Mouse (Mus musculus) adrenal gland, postnatal 36 days (tissue): ENCODE results near the gene Frmpd4. TPM values are rescaled to one million over a fixed set of nuclear protein-coding genes. Genes with fewer than 3 reads are reported as not detected.

ENCODE experiments used
- DNase-seq, 2 experiments: peaks; one replicate each; pipeline ENCODE4 v3.0.0; 2021; ENCODE audit warnings: mixed read lengths in 1 of 2
- long read RNA-seq, 2 experiments: library from polyadenylated mRNA; stranded (forward); transcript quantifications; one replicate each; pipeline ENCODE4 v2.0.0; 2021; ENCODE audit warnings: borderline sequencing depth in 2 of 2
- total RNA-seq, 2 experiments: library from RNA; stranded (reverse); gene quantifications; 2 replicates each; pipeline ENCODE4 v1.2.3; 2021

Frmpd4 gene
- total RNA-seq: 1 to 10 TPM; 3.5 to 4.6 TPM
- long read RNA-seq, experiment 1: 0 reads
- long read RNA-seq, experiment 2, partial matches to known transcripts: 0 of 1 reads
- long read RNA-seq, experiment 2, other reads (novel, unspliced or antisense): 1 of 1 reads

DNA sequence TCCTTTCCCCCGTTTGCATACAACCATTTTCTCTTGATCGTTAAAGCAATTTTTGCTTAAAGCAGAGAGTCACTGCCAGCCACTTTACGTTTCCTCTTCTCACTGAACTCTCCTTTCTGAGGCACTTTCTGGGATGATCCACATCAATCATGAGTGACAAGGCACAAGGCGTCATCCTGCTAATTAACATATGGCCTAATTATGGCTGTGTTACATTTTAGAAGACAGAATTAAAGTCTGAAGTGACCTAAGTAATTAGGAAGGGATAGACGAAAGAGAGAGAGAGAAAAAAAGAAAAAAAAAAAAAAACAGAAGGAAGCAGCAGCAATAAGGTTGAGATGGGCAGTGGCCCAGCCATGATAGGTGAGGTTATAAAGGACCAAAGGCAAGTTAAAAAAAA is at the start of gene Frmpd4:
TSS of gene Frmpd4 (minus strand) at position 101 of the 400 bp plus-strand sequence.
- DNase-seq: no peak

DNA sequence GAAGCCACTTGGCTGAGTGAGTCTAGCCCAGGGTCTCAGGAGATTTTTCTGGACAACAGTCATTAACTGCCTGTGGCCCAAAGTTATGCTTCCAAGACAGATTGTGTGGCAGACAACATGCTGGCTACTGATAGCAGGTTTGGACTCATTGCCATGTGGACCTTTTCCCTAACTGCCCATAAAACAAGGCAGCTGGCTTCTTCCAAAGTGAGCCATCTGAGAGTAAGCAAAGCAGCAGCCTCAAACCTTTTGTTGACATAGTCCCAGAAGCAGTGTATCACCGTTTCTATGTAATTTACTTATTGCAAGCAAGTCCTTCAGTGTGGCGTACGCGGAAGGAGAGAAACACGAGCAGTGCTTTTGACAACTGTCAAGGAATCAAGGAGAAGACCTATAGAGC is 18.2 kb upstream of the Frmpd4 start:
- no peak for DNase-seq

DNA sequence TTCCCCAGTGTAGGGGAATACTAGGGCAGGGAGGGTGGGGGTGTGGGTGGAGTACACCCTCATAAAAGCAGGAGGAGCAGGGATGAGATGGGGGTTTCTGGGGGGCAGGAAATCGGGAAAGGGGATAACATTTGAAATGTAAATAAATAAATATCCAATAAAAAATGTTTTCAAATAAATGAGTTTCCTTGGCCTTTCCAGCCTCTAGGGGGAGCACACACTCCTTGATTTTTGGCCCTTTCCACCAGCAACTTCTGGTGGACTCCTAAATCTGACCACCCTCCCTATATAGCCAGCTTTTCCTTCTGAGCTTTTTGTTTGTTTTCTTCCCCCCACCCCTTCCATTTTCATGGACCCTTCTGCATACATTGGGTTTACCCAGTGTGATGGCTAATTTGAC is 7.3 kb upstream of the Frmpd4 start:
- peak in 1 of 2 experiments; percentile 3 for DNase-seq

DNA sequence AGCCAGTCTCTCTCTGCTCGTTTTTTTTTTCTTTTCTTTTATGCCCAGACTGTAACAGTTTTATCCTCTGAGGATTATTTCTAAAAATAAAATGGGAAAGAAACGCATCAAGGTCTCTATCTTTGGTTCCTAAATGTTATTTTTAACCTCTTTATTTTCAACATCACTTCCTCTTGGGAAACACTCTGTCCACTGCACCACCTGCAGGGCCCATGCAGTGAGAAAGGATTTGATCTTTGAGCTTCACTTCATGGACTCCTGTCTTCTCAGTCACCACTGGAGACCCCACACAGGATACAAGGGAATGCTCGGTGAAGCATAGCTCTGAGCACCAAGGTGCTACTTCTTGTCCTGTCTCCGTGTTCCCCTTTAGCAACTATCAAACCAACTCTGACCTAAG is 5.2 kb downstream of the Frmpd4 start:
- DNase-seq: no peak

DNA sequence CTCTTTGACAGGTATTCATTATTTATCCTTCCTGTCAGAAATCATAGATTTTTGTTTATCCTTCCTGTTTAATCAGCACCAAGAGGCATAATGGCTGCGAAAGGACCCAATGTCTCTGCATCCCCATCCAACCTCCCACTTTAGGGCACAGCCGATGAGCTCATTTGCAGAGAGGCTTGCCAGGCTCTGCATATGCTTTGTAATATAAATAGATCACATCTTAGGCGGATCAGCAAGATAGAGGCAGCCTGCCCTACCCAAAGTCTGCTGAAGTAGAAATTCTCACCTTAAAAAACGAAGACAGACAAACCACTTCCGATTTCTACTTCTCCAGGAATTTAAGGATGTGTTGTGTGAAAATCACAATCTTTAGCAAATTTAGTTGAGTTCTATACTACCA is 7.8 kb downstream of the Frmpd4 start:
- no peak for DNase-seq

DNA sequence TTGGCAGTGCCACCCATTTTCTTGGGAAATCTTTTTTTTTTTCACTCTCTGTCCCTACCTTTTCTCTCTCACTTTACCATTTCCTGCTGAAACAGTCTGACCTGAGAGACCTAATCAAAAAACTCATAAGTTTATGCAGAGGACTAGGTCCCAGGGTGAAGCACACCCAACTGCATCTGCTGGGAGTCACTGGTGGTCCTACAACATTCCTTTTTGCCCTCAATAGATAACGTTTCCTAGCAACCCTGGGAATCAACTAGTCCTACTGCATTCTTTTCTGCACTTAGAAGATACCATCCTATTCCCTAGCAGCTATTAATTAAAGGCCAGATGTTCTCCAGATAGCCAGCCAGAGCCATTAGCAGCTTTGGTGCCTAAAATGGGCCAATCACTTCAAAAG is 71.8 kb downstream of the Frmpd4 start:
- DNase-seq: no peak

DNA sequence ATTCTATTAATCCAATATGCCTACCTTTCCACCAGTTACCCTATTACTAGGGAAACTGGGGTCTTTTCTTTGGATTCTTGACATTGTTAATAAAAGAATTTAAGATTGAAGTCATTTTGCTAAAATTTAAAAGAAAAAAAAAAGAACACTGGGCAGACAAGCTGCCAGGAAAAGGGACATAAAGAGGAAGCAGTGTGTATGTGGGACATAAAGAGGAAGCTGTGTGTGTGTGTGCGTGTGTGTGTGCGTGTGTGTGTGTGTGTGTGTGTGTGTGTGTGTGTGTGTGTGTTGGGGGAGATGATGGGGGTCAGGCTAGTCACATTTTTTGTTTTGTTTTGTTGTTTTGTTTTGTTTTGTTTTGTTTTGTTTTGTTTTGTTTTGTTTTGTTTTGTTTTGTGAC is 121.8 kb downstream of the Frmpd4 start:
- no peak for DNase-seq

DNA sequence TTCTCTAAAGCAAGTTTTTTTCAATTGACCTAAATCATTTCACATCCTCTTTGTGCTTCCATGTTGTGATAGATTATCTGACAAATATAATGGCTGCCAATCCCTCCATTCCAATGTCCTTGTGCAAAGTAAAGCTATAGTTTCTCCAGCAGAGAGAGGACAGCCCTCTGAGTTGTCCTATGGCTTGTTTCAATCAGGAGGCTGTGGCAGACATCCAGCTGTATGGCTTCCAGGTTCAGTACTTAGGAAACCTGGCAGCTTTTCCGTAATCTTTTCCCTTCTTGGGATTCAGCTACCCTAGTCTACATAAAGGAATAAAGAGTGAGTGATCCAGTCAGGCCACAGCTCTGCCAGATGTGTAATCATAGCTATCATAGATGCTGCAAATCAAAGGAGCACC is 145.8 kb downstream of the Frmpd4 start:
- DNase-seq: no peak

DNA sequence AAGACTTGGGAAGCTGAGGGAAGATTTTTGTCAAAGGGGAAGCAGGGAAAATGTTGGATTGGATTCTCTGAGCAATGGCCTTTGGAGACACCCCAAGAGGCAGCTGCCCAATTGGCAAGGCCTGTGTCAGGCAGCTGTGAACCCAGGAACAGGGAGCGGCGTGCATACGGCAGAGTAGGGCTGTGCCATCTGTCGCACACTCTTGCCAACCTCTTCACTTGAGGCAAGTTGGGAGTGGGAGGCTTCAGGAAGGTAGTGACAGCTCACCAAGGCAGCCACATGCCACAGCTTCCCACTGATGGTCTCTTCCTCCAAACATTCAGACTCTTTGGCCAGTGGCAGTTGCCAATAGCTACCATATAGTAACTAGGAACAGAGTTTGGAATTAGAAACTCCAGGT is 147.2 kb downstream of the Frmpd4 start:
- peak in 1 of 2 experiments; percentile 3 for DNase-seq

DNA sequence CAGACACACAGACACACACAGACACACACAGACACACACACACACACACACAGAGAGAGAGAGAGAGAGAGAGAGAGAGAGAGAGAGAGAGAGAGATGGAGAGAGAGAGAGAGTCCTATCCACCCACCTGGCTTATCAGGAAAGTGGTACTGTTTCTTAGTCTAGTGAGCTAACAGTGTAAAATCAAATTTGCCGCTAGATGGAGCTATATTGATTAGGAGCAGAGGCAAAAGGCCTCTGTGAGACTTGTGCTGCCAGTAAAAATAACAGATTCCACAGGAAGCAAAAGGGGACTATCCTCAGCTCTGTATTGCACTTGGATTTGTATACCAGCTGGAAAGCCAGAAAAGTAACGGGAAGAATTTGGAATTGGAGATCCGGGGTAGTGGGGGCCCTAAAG is 161.6 kb downstream of the Frmpd4 start:
- DNase-seq: peak in 1 of 2 experiments; percentile 3

DNA sequence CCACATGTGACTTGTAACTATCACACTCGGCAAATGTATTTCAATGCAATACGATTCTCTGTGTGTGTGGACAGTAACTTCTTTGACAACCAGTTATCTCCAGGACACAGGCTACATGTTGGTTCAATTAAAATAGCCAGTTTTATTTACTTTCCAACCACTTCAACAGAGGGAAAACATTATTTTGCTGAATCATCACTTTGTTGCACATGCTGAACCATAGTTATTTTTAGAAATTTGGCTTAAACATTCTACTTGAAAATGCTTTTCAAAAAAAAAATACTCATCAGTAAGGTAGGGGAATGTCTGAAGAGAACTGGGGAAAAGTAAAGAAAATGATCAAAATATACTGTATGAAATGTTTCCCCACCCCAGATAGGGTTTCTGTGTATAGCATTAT is 173.5 kb downstream of the Frmpd4 start:
- no peak for DNase-seq

DNA sequence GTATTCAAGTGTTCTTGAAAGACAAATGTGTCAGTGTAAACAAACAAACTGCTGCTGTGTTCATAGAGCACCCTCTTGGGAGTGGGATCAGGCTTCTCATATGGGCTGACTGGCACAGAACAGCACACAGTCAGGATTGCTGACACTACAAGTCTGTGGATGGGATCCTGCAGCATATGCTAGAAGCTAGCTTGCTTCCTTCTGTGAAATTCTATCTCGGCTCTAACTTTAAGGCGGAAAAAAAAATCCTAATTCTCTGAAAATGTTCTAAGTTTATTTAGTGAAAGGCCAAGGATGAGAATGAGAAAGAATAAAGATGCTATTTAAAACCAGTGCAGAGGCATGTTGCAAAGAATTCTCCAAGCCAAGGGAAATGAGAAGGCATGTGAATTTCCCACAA is 226.6 kb downstream of the Frmpd4 start:
- DNase-seq: no peak

DNA sequence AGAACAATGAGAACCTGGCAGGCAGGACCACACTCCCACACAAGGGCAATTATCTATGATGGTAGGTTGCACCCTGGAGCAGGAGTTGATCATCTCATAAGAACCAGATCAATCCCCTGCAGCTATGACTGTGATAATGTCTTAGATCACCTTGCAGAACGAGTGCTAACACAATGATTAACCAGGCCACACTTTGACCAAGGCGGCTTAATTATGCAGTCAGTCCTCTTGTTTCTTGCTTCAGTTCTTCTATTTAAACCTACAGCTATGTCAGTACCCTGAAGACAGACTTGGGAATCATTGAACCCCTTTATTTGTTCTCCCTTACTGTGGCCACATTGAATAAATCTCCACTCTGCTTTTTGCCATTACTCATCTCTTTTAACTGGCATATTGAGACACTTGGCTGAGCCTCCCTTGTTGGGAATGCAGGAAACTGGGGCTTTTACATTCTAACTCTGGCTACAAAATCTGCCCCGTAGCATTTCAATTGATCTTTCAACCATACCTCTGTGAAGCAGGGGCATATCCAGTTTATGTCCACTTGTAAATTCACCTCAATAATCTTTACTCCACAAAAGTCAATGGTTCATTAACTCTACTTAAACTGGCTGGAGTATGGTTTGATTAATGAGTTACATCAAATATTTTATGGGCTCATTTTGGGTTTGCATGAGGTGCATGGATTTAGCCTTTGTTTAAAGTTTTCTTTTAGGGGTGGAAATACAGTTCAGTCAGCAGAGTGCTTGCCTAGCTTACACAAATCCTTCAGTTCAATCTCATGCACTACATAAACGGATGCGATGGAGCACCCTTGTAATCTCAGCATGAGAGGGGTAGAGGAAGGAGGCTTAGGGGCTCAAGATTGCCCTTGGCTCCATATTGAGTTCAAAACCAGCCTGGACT is 227.5 kb downstream of the Frmpd4 start:
- no peak for DNase-seq

DNA sequence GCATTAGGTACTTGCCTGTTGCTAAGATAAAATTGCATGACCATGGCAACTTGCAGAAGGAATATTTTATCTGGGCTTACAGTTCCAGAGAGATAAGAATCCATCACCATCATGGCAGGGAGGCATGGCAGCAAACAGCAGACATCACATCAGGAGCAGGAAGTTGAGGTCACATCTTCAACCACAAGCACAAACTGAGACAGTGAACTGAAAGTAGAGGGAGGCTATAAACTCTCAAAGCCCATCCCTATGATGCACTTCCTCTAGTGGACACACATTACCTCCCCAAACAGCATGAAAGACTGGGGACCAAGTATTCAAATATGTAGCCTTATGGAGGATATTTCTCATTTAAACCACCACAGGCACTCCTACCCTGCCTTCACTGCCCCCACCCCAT is 238.8 kb downstream of the Frmpd4 start:
- DNase-seq: no peak

DNA sequence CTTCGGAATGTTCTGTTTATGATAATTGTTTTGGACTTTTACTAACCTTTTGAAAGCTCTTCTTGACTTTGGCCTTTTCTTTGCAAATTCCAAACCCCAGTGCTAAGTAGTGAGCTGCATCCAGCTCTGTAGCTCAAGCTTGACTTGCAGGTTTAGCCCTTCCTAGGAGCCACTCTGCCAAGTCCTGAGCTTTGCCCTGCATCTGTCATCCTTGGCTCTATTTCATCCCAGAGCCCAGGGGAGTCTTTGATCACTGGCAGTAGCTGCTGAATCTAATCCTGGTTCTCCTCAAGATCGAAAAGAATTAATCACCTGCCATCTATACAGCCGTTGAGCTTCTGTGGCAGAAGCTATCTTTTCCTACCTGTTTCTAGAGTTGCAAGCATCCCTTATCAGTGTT is 251.9 kb downstream of the Frmpd4 start:
- no peak for DNase-seq

DNA sequence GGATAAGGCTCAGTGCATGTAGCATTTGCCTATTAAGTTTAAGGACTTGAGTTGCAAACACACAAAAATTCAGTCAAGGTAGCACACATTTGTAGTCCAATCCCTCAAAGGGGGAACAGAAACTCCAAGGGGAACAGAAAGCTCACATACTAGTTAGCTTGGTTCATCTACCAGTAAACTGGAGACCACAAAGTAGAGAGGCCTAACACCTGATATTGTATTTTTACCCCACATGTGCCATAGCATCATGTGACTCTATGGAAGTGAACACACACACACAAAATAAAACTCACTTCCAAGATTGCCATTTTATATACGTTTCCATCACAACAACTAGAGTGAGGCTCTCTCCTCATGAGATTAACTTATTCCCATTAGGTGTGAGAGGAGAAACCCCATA is 264.9 kb downstream of the Frmpd4 start:
- DNase-seq: no peak

DNA sequence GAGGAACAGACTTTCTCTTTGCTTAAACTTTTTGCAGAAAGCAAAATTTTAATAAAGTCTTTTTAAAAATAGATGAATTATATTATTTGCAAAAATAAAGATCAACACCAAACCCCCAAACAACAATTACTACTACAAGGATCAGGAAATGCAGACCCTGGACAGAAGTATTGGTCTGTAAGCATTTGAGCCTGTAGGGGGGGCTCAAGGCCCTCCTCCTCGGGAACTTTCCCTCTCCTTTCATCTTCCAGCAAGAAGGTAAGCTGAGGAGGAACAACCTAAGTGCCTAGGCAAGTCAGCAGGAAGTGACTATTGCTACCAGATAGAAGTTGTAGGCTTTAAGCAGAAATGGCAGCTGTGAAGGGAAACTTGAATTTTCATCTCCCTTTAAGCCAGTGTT is 266.9 kb downstream of the Frmpd4 start:
- DNase-seq: no peak

DNA sequence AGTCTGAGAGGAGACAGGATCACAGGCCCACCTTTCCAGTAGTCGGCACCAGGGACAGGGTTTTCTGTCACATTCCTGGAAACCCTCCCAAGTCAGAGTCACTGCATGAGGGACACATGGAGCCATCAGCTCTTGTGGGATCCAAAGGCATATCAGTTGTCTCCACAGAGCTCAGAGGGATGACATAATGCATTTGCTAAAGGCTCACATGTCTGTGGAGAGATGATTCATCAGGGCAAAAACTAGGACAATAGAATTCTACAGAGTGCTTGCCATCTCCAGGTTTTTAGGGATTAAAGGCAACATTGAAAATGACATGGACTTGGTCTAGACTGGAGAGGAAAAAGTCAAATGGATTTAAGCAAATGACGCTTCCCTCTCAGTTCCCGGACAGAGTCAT is 284.5 kb downstream of the Frmpd4 start:
- no peak for DNase-seq

DNA sequence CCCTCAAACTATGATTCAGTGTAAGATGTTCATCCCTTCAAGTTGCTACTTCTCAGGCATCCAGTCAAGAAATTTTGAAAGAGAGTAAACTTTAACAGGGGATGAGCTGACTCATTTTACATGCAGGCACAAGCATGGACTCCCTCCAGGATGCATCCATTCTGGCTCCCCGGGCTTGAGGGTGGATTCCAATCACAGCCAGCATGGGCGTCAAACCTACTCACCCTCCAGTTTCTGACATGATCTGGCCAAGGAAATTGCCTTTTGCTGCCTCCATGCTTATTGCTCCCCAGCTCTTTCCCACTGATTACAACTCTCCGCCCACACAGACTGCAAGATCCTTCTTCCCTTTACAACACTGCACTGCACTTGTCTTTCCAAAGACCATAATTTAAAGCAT is 370.0 kb downstream of the Frmpd4 start:
- no peak for DNase-seq

DNA sequence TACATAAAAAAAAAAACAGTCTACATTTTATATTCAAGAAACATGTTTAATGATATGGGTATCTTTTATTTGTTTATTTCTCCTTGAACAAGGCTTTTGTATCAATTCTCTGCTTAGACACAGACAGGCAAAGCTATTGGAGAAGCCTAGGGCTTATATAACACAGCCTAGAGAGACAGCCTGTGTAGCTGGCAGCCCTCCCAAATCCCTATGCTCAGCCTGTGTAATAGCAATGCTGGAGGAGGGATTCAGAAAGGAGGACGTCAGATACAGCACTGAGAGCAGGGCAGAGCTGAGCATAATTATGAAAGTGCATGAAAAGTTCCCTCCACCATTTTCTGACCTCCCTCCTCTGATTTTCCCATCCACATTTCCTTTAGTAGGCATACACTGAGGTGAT is 385.1 kb downstream of the Frmpd4 start:
- DNase-seq: peak; percentile 1 to 2

DNA sequence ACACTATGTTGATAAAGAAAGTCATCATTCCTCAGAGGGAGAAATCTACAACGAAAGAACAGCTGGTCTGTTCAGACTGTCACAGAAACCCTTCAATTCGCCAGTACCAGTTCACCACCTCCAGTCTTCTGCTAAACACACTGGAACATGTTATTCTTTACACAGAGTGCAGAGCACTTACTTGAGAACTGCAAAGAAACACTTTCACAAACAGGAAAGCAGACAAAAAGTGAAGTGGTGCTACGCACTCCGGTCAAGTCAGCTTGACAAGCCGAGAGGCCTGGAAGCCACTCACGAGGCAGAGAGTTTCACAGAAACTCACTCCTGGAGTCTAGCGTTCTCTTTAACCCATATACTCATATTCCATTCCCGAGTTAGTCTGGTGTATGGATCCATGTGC is 387.5 kb downstream of the Frmpd4 start:
- no peak for DNase-seq

DNA sequence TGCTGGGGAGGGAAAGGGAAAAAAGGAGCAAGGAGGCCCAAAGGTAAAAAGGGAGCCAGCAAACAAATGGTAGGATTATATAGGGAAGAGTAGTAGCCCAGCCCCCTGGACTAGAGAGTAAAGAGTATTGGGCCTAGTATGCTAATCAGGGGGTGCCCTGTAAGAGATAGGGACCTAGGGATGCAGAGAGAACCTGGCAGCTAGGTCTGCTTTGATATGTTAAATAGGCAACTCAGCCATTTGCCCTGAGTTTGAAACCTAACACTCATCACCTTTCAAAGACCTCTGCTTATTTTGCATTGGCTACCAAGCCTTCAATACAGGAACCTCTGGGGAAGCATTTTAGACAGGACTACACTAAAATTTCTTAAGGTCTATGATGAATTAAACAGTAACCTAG is 414.0 kb downstream of the Frmpd4 start:
- no peak for DNase-seq

DNA sequence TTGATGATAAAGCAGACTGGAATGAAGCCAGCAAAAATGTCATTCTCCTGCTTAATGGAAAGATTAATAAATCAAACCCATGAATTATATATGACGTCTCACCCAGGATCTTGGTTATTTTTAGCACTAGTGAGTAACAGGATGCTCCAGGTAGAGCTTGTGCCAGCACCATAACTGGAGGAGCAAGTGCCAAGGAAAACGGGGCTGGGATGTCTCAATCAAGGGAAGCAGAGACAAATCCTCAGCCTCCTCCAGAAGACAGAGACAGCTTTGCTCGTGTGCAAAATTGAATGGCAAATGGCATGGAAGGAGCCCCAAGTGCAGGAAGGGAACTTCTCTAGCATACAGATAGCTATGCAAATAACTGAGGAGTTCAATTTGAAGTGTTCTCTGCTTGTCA is 418.2 kb downstream of the Frmpd4 start:
- no peak for DNase-seq

DNA sequence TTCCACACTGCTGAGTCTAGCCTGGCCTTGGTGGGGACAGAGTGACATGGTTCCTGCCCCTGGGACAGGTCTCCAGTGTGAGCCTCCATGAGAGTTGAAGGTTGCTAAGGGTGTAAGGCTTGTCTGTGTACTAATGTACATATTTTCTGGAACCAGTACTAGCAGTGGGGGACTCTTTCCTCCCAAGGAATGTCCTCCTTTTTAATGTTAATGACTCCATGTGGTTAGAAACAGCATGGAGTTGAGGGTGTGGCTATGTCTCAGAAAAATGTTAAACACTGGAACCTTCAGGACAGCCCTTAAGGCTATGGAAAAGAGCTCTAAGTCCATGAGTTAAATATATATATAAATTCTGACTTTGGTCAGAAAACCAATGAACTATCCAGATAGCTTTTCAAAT is 436.0 kb downstream of the Frmpd4 start:
- no peak for DNase-seq
